Mouse (Mus musculus): Measurements from ENCODE around the gene Zbtb45. TPM values are rescaled to one million over a fixed set of nuclear protein-coding genes. Genes with fewer than 3 reads are reported as not detected.

Gene Zbtb45
- total RNA-seq, 1 experiment from 2014 or later, result 16.1 TPM

GRCm38 (mm10) chr7:13034148-13034977 lies 24.5 kb upstream of the Zbtb45 start, which contains the start of gene Chmp2a:
Gene Chmp2a, minus strand, starts transcription at chr7:13034807.
- DNase-seq, result peak; percentile 98

- no peak for DNase-seq
Observed at GRCm38 (mm10) chr7:13033451-13034147, 23.8 kb upstream of the Zbtb45 start.

- DNase-seq, result no peak
Observed at GRCm38 (mm10) chr7:13032541-13032940, 22.7 kb upstream of the Zbtb45 start.

GRCm38 (mm10) chr7:13031983-13032382 lies 22.1 kb upstream of the Zbtb45 start:
- no peak for DNase-seq

DNA sequence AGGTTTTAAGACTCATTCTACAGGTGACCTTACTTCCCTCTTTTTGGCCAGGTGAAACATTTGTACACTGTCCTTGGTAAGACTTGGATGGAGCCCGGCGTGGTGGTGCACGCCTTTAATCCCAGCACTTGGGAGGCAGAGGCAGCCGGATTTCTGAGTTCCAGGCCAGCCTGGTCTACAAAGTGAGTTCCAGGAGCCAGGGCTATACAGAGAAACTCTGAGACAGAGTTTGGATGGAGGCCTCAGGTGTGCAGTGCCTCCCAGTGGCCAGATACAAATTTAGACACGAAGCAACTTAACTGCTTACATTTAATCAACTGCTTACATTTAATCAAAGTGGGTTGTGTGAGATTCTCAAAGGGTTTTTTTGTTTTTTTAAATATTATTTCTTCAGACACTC lies 21.2 kb upstream of the Zbtb45 start:
- DNase-seq, result no peak

DNA sequence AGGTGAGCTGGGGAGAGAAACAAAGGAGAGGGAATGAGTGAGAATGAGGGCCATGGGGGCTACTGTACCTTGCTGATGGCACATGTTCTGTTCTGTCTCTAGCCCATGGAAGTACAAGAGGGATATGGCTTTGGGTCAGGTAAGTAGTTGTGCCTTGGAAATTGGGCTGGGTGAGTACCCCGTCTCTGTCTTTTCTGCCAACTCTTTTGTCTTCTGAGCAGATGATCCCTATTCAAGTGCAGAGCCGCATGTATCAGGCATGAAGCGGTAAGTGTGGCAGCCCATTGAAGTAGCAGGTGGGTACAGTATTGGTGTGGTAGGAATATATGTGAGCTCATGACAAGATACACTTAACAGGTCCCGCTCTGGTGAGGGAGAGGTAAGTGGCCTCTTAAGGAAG lies 19.2 kb upstream of the Zbtb45 start:
- DNase-seq, result no peak

DNA sequence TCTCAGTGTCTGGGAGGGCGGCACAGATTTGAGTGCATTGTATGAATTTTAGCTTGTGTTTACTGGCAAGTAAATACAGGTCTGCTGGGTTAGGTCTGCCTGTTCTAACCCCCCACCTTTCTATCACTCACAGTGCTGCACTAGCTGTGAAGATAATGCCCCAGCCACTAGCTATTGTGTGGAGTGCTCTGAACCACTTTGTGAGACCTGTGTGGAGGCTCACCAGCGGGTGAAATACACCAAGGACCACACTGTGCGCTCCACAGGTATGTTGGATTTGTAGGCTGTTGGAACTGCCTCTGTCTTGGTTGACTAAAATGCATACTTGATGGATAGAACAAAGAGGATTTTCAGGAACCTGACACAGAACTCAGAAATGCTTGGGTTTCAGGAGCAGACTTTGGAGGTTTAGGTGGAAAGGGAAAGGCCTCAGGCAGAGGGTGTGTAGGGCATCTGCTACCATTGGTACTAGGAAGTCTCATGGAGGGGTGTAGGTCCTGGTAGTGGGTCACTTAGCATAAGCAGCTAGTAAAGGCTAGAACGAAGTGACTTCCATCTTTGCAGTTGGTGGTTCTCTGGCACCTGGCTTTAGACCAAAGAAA lies 15.8 kb upstream of the Zbtb45 start:
- no peak for DNase-seq

DNA sequence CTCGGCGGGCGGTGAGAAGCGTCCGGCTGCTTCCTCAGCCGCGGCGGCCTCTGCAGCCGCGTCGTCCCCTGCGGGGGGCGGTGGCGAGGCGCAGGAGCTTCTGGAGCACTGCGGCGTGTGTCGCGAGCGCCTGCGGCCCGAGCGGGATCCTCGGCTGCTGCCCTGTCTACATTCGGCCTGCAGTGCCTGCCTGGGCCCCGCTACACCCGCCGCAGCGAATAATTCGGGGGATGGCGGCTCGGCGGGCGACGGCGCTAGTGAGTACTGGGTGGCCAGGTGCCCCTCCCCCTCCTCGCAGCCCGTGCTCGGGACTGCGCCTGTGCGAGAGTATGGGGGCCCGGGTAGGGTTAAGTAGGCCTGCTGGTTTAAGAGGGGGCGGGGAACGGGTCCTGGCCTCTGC lies 15.0 kb upstream of the Zbtb45 start:
- peak; percentile 83 for DNase-seq

DNA sequence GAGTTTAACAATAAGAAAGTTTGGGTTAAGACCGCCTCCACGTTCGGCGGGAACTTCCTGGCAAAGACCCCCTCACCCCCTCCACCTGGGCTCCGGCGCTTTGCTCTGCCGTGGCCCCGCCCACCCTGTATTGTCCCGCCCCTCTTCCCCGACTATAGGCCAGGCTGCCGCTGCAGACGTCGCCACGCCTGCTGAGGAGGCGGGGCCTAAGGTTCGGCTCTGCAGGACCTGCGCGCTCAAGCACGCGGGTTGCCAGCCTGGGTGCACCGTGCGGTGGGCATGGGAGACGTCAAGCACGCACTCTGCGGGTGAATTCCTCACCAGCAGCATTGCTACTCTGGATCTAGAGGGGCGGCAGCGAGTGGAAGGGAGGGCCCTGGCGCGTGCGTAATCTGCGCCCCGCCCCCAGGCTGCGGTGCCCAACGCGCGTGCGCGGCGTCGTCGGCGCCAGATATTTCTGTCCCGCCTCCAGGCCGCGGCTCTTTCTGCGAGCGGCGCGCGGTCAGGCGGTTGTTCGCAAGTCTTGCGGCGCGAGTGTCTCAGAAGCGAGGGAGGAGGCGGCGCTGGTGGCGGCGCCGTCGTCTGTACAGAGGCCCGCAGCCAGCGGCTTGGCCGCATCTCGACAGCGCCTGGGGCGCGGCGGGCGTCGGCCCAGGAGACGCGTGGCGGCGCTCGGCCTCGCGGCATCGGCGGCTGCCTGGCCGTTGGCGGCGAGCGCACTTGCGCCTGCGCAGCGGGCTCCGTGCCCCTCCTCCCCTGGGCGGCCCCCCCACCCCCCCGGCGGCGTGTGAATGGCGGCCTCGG lies 14.3 kb upstream of the Zbtb45 start:
- peak; percentile 92 for DNase-seq

- peak; percentile 76 for DNase-seq
Observed at GRCm38 (mm10) chr7:13022773-13023535, 13.1 kb upstream of the Zbtb45 start.

DNA sequence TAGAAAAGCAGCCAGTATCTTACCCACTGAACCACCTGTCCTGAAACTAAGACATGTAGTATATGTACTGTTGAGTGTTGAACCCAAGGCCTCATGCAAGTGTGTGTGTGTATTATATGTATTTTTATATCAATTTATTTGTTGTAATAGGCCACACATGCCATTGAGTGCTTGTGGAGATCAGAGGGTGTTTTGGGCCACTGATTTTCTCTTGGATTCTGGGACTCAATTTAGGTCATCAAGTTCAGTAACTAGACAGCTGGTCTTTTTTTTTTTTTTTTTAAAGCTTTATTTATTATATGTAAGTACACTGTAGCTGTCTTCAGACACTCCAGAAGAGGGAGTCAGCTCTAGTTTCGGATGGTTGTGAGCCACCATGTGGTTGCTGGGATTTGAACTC lies 5.4 kb upstream of the Zbtb45 start:
- DNase-seq, result no peak

- DNase-seq, result no peak
Observed at GRCm38 (mm10) chr7:13014275-13014839, 4.5 kb upstream of the Zbtb45 start.

- DNase-seq, result no peak
Observed at GRCm38 (mm10) chr7:13013671-13014070, 3.8 kb upstream of the Zbtb45 start.

DNA sequence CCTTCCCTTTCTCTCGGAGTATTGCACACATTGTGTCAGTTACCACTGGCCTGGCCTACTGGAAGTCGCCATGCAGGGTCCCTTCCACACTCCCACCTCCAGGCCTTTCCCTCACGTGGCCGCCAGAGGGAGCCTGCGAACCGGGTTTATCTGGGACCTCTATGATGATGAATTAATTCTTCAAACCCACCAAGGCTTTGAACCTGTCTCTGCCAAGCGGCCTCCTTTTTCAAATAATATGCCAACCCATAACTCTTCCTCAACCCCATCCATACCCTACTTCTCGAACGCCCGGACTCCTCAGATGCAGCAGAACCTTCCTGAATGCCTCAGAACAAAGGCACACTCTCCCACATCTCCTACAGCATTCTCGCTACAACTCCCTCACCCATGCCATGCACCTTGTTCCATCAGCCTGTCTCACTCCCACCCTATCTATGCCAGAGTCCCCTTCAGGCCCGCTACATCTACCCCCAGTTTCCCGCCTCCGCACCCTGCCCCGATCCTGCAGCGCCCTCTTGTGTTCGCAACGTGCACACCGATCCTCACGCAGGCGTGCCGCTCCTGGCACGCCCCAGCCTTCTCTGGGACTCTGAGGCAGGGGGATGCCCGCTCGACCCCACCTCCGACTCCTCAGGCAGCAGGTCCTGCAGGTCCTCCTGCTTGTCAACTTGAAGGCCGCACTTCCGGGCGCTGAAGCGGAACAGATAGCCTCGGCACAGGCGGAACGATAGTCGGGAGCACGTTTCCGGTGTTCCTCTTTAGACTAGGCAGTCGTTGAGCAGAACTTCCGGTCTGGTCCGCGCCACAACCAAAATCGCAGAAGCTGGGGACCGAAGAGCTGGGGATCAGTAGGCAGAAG lies 460 bp downstream of the Zbtb45 start:
- DNase-seq, result peak; percentile 86

DNA sequence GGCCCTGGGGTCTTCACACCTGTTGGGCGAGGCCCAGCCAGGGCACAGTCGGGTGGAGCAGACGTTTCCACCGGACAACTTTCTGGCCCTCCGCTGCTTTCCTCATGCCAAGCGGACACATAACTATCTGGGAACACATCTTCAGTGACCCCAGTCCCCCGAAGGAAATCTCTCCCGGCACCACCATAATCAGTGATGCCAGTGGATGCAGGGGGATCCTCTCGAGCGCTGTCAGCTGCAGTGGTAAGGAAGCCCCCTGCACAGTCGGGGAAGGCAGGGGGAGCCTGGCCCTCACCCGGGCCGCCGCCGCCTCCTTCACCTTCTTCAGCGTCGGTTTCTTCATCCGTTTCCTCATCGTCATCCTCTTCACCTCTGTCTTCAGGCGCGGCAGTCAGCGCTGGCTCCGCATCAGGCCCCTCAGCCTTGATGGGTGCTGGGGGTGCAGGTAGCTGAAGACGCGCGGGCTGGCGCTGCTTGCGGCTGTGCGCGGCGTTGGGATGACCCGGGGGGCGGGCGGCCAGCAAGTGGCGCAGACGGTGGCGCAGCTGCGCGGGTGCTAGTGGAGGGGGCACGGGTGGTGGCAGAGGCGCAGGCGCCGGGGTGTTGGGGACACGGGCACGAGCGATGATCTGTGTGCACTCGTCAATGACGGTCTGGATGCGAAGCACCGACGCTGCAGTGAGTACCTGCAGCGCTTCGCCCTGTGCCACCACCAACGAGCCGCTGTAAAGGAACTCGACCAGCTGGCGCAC lies 2.3 kb downstream of the Zbtb45 start:
- no peak for DNase-seq

DNA sequence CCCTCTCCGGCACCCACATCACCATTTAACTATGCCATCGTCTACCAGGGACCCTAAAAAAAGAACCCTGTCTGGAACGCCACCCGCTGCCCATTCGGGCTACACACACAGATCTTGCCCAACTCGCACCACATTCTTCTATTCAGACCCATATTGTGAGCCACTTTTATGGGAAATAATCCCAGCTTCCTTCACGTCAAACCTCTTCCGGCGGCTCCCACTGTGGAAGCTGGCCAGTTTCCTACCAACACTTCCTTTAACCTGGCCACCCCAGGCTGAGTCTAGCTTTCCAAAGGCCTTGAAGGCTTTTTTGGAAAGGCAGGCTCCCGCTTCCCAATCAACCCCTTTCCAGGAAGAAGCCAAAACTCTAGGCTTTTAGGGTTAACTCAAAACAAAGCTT lies 3.3 kb downstream of the Zbtb45 start:
- DNase-seq, result no peak

DNA sequence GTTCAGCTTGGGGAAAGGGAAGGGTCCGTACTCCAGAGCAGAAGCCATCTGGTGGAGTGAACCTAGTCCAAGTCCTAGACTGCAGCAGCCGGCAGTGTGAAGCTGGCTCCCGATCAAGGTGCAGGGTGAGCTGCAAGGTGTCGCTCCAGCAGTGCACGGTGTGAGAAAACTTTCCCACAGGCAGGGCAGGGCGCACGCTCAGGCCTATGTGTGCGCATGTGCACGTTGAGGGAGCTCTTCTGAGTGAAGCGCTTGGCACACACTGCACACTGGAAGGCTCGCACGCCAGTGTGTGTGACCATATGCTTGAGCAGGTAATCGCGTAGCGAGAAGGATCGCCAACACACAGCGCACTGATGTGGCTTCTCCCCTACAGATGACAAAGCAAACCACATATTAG lies 3.8 kb downstream of the Zbtb45 start:
- DNase-seq, result no peak

GRCm38 (mm10) chr7:13003380-13003779 lies 6.5 kb downstream of the Zbtb45 start:
- DNase-seq, result no peak

DNA sequence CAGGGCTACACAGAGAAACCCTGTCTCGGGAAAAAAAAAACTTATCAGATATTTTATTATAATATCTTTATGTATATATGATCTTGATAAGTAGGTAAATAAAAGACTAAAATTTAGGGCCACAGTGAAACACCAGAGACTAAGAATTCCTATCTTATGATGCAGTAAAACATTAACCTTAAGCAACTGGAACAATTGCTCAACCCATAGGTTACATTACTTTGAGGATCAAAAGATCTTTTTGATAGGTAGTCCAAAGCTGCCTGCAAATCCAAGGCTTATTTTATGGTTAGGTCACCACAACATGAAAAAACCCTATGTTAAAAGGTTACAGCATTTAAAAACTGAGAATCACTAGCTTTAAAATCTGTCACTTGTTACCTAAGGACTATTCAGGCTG lies 8.2 kb downstream of the Zbtb45 start:
- DNase-seq, result no peak

DNA sequence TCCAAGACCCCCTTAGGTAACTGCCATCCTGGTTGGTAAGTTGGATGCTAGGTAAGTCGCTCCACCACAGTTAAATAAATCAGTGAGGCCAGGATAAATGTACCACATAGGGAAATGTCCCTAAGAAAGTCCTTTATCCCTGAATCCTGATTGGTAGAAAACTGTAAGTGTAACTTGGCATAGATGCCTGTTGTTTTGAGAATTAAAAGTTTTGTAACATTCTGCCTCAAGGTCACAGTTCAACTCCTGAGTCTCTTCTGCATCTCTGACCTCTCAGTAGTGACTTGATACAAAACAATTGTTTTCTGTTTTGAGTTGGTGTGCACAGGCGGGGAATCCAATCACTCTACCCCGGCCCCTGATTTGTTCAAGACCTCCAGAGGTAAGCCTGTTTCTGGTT lies 11.0 kb downstream of the Zbtb45 start, which contains the start of gene Trim28:
Gene Trim28 (plus strand): TSS at position 264 of the 400 bp plus-strand sequence.
- no peak for DNase-seq

Measured in adrenal gland, postnatal 25 days (tissue).